Mouse (Mus musculus) midbrain, embryonic 13.5 days (tissue): ENCODE results near the gene Sh3bp5l. TPM values are rescaled to one million over a fixed set of nuclear protein-coding genes. Genes with fewer than 3 reads are reported as not detected.
"Not testable (repeated sequence)": the region's sequence is repeated elsewhere in the genome, so short reads cannot be mapped to it uniquely, and the experiment has no call there.

ENCODE experiments used
- ATAC-seq: fragments of 200-750 bp; cut with Nextera tagmentation; 2 replicates; pipeline ENCODE4 v1.8.0; 2017; ENCODE audit warnings: mild to moderate bottlenecking, moderate TSS enrichment, moderate library complexity
- H3K27ac ChIP-seq: fragments of 300-500 bp; sonication (generic); 2 replicates; pipeline ENCODE4 v1.5.1; 2015; ENCODE audit warnings: inconsistent platforms, mild to moderate bottlenecking, moderate library complexity
- H3K27me3 ChIP-seq: fragments of 300-500 bp; sonication (generic); 2 replicates; pipeline ENCODE4 v1.6.1; 2015; ENCODE audit warnings: mild to moderate bottlenecking, inconsistent platforms
- H3K36me3 ChIP-seq: fragments of 300-500 bp; sonication (generic); 2 replicates; pipeline ENCODE4 v1.6.1; 2015; ENCODE audit warnings: mild to moderate bottlenecking, inconsistent platforms
- H3K4me1 ChIP-seq: fragments of 300-500 bp; sonication (generic); replicated peaks from 2 replicates; pipeline ENCODE4 v1.6.1; 2015; ENCODE audit warnings: inconsistent platforms
- H3K4me2 ChIP-seq: fragments of 300-500 bp; sonication (generic); replicated peaks from 2 replicates; pipeline ENCODE4 v1.6.1; 2015; ENCODE audit warnings: moderate library complexity, mild to moderate bottlenecking, inconsistent platforms
- H3K4me3 ChIP-seq: fragments of 300-500 bp; sonication (generic); replicated peaks from 2 replicates; pipeline ENCODE4 v1.5.1; 2015; ENCODE audit warnings: mild to moderate bottlenecking, inconsistent platforms
- H3K9ac ChIP-seq: fragments of 300-500 bp; sonication (generic); replicated peaks from 2 replicates; pipeline ENCODE4 v1.6.1; 2015; ENCODE audit warnings: mild to moderate bottlenecking, inconsistent platforms
- H3K9me3 ChIP-seq: fragments of 300-500 bp; sonication (generic); 2 replicates; pipeline ENCODE4 v1.6.1; 2016; ENCODE audit warnings: mild to moderate bottlenecking, inconsistent platforms
- WGBS: fragments of 180-500 bp; shearing (Covaris S2); methylation state at CpG from one replicate; pipeline ENCODE4 v1.1.7; 2015; 5-methylcytosine and 5-hydroxymethylcytosine counted together
- polyA plus RNA-seq: library from polyadenylated mRNA; unstranded; fragments of >200 nt; fragmentation: Nextera tagmentation; extraction: Ambion mirVana; gene quantifications from 2 replicates; pipeline ENCODE4 v1.2.1, GENCODE M21; 2015

Gene Sh3bp5l
- polyA plus RNA-seq, 1 experiment from 2014 or later, result 50.7 TPM

- Histone ChIP-seq H3K9ac (no peak overlapping the region), H3K4me2 (no peak overlapping the region), H3K9me3 (no peaks in the 10 kb centered on the region), H3K27ac (no peak overlapping the region), H3K27me3 (no peaks in the 10 kb centered on the region), H3K4me1 (no peaks in the 10 kb centered on the region), H3K4me3 (no peak overlapping the region), H3K36me3 (no peaks in the 10 kb centered on the region)
- WGBS, result 90% methylated on average over 6 of the region's 6 CpGs
- ATAC-seq, result no peak
These were observed 27.5 kb downstream of the Sh3bp5l start for GRCm38 (mm10) chr11:58357844-58358534.

GRCm38 (mm10) chr11:58362562-58362961, 32.0 kb downstream of the Sh3bp5l start:
- not testable (repeated sequence) for H3K27ac ChIP-seq, H3K4me1 ChIP-seq, ATAC-seq, H3K4me3 ChIP-seq, H3K9me3 ChIP-seq, H3K9ac ChIP-seq, H3K36me3 ChIP-seq, H3K4me2 ChIP-seq, H3K27me3 ChIP-seq
- no CpG with 5 or more reads among the region's 6 CpGs for WGBS

GRCm38 (mm10) chr11:58364454-58364853, 33.9 kb downstream of the Sh3bp5l start:
- Histone ChIP-seq H3K4me2 (no peak overlapping the region), H3K4me3 (no peak overlapping the region), H3K4me1 (no peaks in the 10 kb centered on the region), H3K27ac (no peak overlapping the region), H3K27me3 (no peaks in the 10 kb centered on the region), H3K9me3 (no peaks in the 10 kb centered on the region), H3K36me3 (no peaks in the 10 kb centered on the region), H3K9ac (no peak overlapping the region)
- no peak for ATAC-seq
- 70% methylated on average over 3 of the region's 3 CpGs for WGBS

GRCm38 (mm10) chr11:58366191-58366590, 35.7 kb downstream of the Sh3bp5l start:
- WGBS, result no CpG with 5 or more reads among the region's 6 CpGs

GRCm38 (mm10) chr11:58377273-58377672, 46.7 kb downstream of the Sh3bp5l start:
- no peaks in the 10 kb centered on the region for H3K36me3 ChIP-seq
- no peak overlapping the region for H3K27ac ChIP-seq
- ATAC-seq, result no peak
- WGBS, result 91% methylated on average over 2 of the region's 2 CpGs
- H3K9me3 ChIP-seq, result no peaks in the 10 kb centered on the region
- H3K4me1 ChIP-seq, result no peaks in the 10 kb centered on the region
- no peak overlapping the region for H3K9ac ChIP-seq
- no peak overlapping the region for H3K4me3 ChIP-seq
- H3K27me3 ChIP-seq, result no peaks in the 10 kb centered on the region
- no peak overlapping the region for H3K4me2 ChIP-seq

More at GRCm38 (mm10) chr11:58366191-58366590, 35.7 kb downstream of the Sh3bp5l start:
- H3K27ac ChIP-seq, H3K4me3 ChIP-seq, H3K4me2 ChIP-seq, ATAC-seq, H3K9ac ChIP-seq, H3K4me1 ChIP-seq, H3K9me3 ChIP-seq, H3K36me3 ChIP-seq, H3K27me3 ChIP-seq: not testable (repeated sequence)

- H3K4me1 ChIP-seq, result no peaks in the 10 kb centered on the region
- no peaks in the 10 kb centered on the region for H3K27me3 ChIP-seq
- no peaks in the 10 kb centered on the region for H3K36me3 ChIP-seq
- no peak for ATAC-seq
- no peaks in the 10 kb centered on the region for H3K9me3 ChIP-seq
- no peak overlapping the region for H3K9ac ChIP-seq
- whole genome bisulfite sequencing, result 79% methylated on average over 1 of the region's 1 CpGs
- H3K27ac ChIP-seq, result no peak overlapping the region
- no peak overlapping the region for H3K4me3 ChIP-seq
- no peak overlapping the region for H3K4me2 ChIP-seq
These were observed 47.2 kb downstream of the Sh3bp5l start for GRCm38 (mm10) chr11:58377686-58378085.

GRCm38 (mm10) chr11:58378763-58379278, 48.3 kb downstream of the Sh3bp5l start, which contains the start of gene Lypd8:
Gene Lypd8 (plus strand): TSS chr11:58379043.
- no peak within 1 kb of the TSS for H3K27ac ChIP-seq
- no peaks in the 10 kb centered on the region for H3K36me3 ChIP-seq
- 97% methylated on average over 3 of the region's 3 CpGs for WGBS
- no peaks in the 10 kb centered on the region for H3K4me1 ChIP-seq
- no peaks in the 10 kb centered on the region for H3K9me3 ChIP-seq
- H3K27me3 ChIP-seq, result no peaks in the 10 kb centered on the region
- ATAC-seq, result no peak
- no peak within 1 kb of the TSS; the same call in 1 of the 2 replicates for H3K9ac ChIP-seq
- H3K4me3 ChIP-seq, result no peak within 1 kb of the TSS
- no peak within 1 kb of the TSS for H3K4me2 ChIP-seq

GRCm38 (mm10) chr11:58379516-58379915, 49.0 kb downstream of the Sh3bp5l start:
- Histone ChIP-seq H3K4me3 (no peak overlapping the region), H3K4me2 (no peak overlapping the region), H3K27me3 (no peaks in the 10 kb centered on the region), H3K9me3 (no peaks in the 10 kb centered on the region), H3K27ac (no peak overlapping the region), H3K9ac (no peak overlapping the region), H3K36me3 (no peaks in the 10 kb centered on the region), H3K4me1 (no peaks in the 10 kb centered on the region)
- 84% methylated on average over 1 of the region's 1 CpGs for WGBS
- ATAC-seq, result no peak

GRCm38 (mm10) chr11:58382471-58382870, 51.9 kb downstream of the Sh3bp5l start:
- Histone ChIP-seq H3K4me3 (no peak overlapping the region), H3K36me3 (no peaks in the 10 kb centered on the region), H3K9ac (no peak overlapping the region), H3K27ac (no peak overlapping the region), H3K9me3 (no peaks in the 10 kb centered on the region), H3K4me2 (no peak overlapping the region), H3K27me3 (no peaks in the 10 kb centered on the region), H3K4me1 (no peaks in the 10 kb centered on the region)
- no peak for ATAC-seq
- WGBS, result 93% methylated on average over 6 of the region's 6 CpGs

Other genes starting within 250 kb of the Sh3bp5l start
- gene Gm12248, start 237.6 kb upstream of the Sh3bp5l start, polyA plus RNA-seq, result not detected in 2 replicates
- gene Cnot8, start 226.6 kb upstream of the Sh3bp5l start, polyA plus RNA-seq, result 117 and 120 TPM in 2 replicates
- 17.5 and 19.1 TPM in 2 replicates for gene Gemin5, start 162.2 kb upstream of the Sh3bp5l start, polyA plus RNA-seq
- 114 and 120 TPM in 2 replicates for gene Mrpl22, start 159.1 kb upstream of the Sh3bp5l start, polyA plus RNA-seq
- gene Igtp, start 131.2 kb upstream of the Sh3bp5l start, polyA plus RNA-seq, result 1.3 and 1.6 TPM in 2 replicates
- 0.67 and 0.98 TPM in 2 replicates for gene Irgm2, start 131.1 kb upstream of the Sh3bp5l start, polyA plus RNA-seq
- gene 4930438A08Rik, start 55.9 kb upstream of the Sh3bp5l start, polyA plus RNA-seq, result not detected in 2 replicates
- gene Zfp692, start 23.7 kb upstream of the Sh3bp5l start, polyA plus RNA-seq, result 26.0 and 28.8 TPM in 2 replicates
- gene Zfp672, start 385 bp upstream of the Sh3bp5l start, polyA plus RNA-seq, result 38.6 and 39.7 TPM in 2 replicates
- gene Lypd8, start 48.3 kb downstream of the Sh3bp5l start, polyA plus RNA-seq, result 0.73 TPM in 1 of 2 replicates, not detected in the other
- gene 1810065E05Rik, start 90.4 kb downstream of the Sh3bp5l start, polyA plus RNA-seq, result not detected in 2 replicates
- not detected in 2 replicates for gene Gm12253, start 101.8 kb downstream of the Sh3bp5l start, polyA plus RNA-seq
- not detected in 2 replicates for gene Lypd9, start 122.2 kb downstream of the Sh3bp5l start, polyA plus RNA-seq
- gene Olfr30, start 131.5 kb downstream of the Sh3bp5l start, polyA plus RNA-seq, result not detected in 2 replicates
- not detected in 2 replicates for gene Olfr332, start 161.8 kb downstream of the Sh3bp5l start, polyA plus RNA-seq
- gene Olfr331, start 171.8 kb downstream of the Sh3bp5l start, polyA plus RNA-seq, result not detected in 2 replicates
- not detected in 2 replicates for gene Olfr330, start 204.1 kb downstream of the Sh3bp5l start, polyA plus RNA-seq
- gene Olfr329-ps, start 215.7 kb downstream of the Sh3bp5l start, polyA plus RNA-seq, result not detected in 2 replicates
- 0.07 TPM in 1 of 2 replicates, not detected in the other for gene Olfr328, start 224.9 kb downstream of the Sh3bp5l start, polyA plus RNA-seq
- gene Olfr224, start 239.8 kb downstream of the Sh3bp5l start, polyA plus RNA-seq, result not detected in 2 replicates
- not detected in 2 replicates for gene Olfr325, start 247.0 kb downstream of the Sh3bp5l start, polyA plus RNA-seq